Mouse (Mus musculus): ENCODE results near the gene Rdh8.

The Rdh8 gene

GRCm38 (mm10) chr9:20837184-20837947 is 19.1 kb downstream of the Rdh8 start:
- no peak for DNase-seq (ENCODE audit: low read depth)

- DNase-seq (ENCODE audit: low read depth) = no peak
Measured at GRCm38 (mm10) chr9:20838931-20839330, 20.6 kb downstream of the Rdh8 start.

- DNase-seq (ENCODE audit: low read depth) = no peak
Measured at GRCm38 (mm10) chr9:20842211-20842610, 23.9 kb downstream of the Rdh8 start.

GRCm38 (mm10) chr9:20842670-20843069 is 24.4 kb downstream of the Rdh8 start:
- no peak for DNase-seq (ENCODE audit: low read depth)

GRCm38 (mm10) chr9:20850179-20850578 is 31.9 kb downstream of the Rdh8 start:
- DNase-seq (ENCODE audit: low read depth) = no peak

- peak; percentile 90 for DNase-seq (ENCODE audit: low read depth)
Measured at GRCm38 (mm10) chr9:20857131-20857530, 38.8 kb downstream of the Rdh8 start.

GRCm38 (mm10) chr9:20859926-20860325 is 41.6 kb downstream of the Rdh8 start:
- no peak for DNase-seq (ENCODE audit: low read depth)

- DNase-seq (ENCODE audit: low read depth) = no peak
Measured at GRCm38 (mm10) chr9:20861821-20862220, 43.5 kb downstream of the Rdh8 start.

GRCm38 (mm10) chr9:20862225-20862624 is 43.9 kb downstream of the Rdh8 start:
- no peak for DNase-seq (ENCODE audit: low read depth)

- DNase-seq (ENCODE audit: low read depth) = no peak
Measured at GRCm38 (mm10) chr9:20866879-20867278, 48.6 kb downstream of the Rdh8 start.

GRCm38 (mm10) chr9:20868448-20869001 is 50.2 kb downstream of the Rdh8 start, which contains the start of gene A230050P20Rik:
Gene A230050P20Rik, plus strand, starts transcription at chr9:20868642.
- no peak for DNase-seq (ENCODE audit: low read depth)

- no peak for DNase-seq (ENCODE audit: low read depth)
Measured at GRCm38 (mm10) chr9:20869246-20869645, 50.9 kb downstream of the Rdh8 start.

GRCm38 (mm10) chr9:20870211-20871173 is 52.2 kb downstream of the Rdh8 start:
- no peak for DNase-seq (ENCODE audit: low read depth)

GRCm38 (mm10) chr9:20872991-20873390 is 54.7 kb downstream of the Rdh8 start:
- no peak for DNase-seq (ENCODE audit: low read depth)

- no peak for DNase-seq (ENCODE audit: low read depth)
Measured at GRCm38 (mm10) chr9:20873521-20873920, 55.2 kb downstream of the Rdh8 start.

- no peak for DNase-seq (ENCODE audit: low read depth)
Measured at GRCm38 (mm10) chr9:20875021-20875790, 56.9 kb downstream of the Rdh8 start.
